Mouse (Mus musculus): ENCODE results near the gene Mon1a.

Mon1a gene

GRCm38 (mm10) chr9:107887804-107888266 is at the start of gene Mon1a:
TSS of gene Mon1a (plus strand) at chr9:107888151.
- peak; percentile 79 to 82 for DNase-seq (ENCODE audit: low read depth in 2 of 2, low spot score in 2 of 2)

- DNase-seq (ENCODE audit: low read depth in 2 of 2, low spot score in 2 of 2): no peak
Observed at GRCm38 (mm10) chr9:107838869-107839268, 49.1 kb upstream of the Mon1a start.

GRCm38 (mm10) chr9:107842709-107843108 is 45.2 kb upstream of the Mon1a start:
- DNase-seq (ENCODE audit: low read depth in 2 of 2, low spot score in 2 of 2): no peak

- no peak for DNase-seq (ENCODE audit: low read depth in 2 of 2, low spot score in 2 of 2)
Observed at GRCm38 (mm10) chr9:107848922-107849321, 39.0 kb upstream of the Mon1a start.

- no peak for DNase-seq (ENCODE audit: low read depth in 2 of 2, low spot score in 2 of 2)
Observed at GRCm38 (mm10) chr9:107858343-107858742, 29.6 kb upstream of the Mon1a start.

- no peak for DNase-seq (ENCODE audit: low read depth in 2 of 2, low spot score in 2 of 2)
Observed at GRCm38 (mm10) chr9:107864493-107864892, 23.5 kb upstream of the Mon1a start.

GRCm38 (mm10) chr9:107866081-107866480 is 21.9 kb upstream of the Mon1a start:
- no peak for DNase-seq (ENCODE audit: low read depth in 2 of 2, low spot score in 2 of 2)

GRCm38 (mm10) chr9:107872350-107873098 is 15.4 kb upstream of the Mon1a start:
- peak; percentile 89 to 90 for DNase-seq (ENCODE audit: low read depth in 2 of 2, low spot score in 2 of 2)

- DNase-seq (ENCODE audit: low read depth in 2 of 2, low spot score in 2 of 2): no peak
Observed at GRCm38 (mm10) chr9:107873137-107873536, 14.8 kb upstream of the Mon1a start, which contains the start of gene Rbm6. TSS of gene Rbm6 (minus strand) at chr9:107873237.

GRCm38 (mm10) chr9:107880411-107880810 is 7.5 kb upstream of the Mon1a start:
- no peak for DNase-seq (ENCODE audit: low read depth in 2 of 2, low spot score in 2 of 2)

- DNase-seq (ENCODE audit: low read depth in 2 of 2, low spot score in 2 of 2): peak in 1 of 2 experiments; percentile 27
Observed at GRCm38 (mm10) chr9:107888267-107888850, 408 bp downstream of the Mon1a start.

GRCm38 (mm10) chr9:107890260-107890659 is 2.3 kb downstream of the Mon1a start:
- no peak for DNase-seq (ENCODE audit: low read depth in 2 of 2, low spot score in 2 of 2)

GRCm38 (mm10) chr9:107891023-107891422 is 3.1 kb downstream of the Mon1a start:
- DNase-seq (ENCODE audit: low read depth in 2 of 2, low spot score in 2 of 2): peak; percentile 18 to 40

- no peak for DNase-seq (ENCODE audit: low read depth in 2 of 2, low spot score in 2 of 2)
Observed at GRCm38 (mm10) chr9:107898563-107898962, 10.6 kb downstream of the Mon1a start.

GRCm38 (mm10) chr9:107899855-107900254 is 11.9 kb downstream of the Mon1a start:
- DNase-seq (ENCODE audit: low read depth in 2 of 2, low spot score in 2 of 2): no peak

- peak in 1 of 2 experiments; percentile 6 for DNase-seq (ENCODE audit: low read depth in 2 of 2, low spot score in 2 of 2)
Observed at GRCm38 (mm10) chr9:107900840-107901626, 13.1 kb downstream of the Mon1a start.

- DNase-seq (ENCODE audit: low read depth in 2 of 2, low spot score in 2 of 2): no peak
Observed at GRCm38 (mm10) chr9:107901627-107901914, 13.6 kb downstream of the Mon1a start.

GRCm38 (mm10) chr9:107904726-107905125 is 16.8 kb downstream of the Mon1a start:
- peak; percentile 79 to 91 for DNase-seq (ENCODE audit: low read depth in 2 of 2, low spot score in 2 of 2)

GRCm38 (mm10) chr9:107906252-107906966 is 18.5 kb downstream of the Mon1a start, which contains the start of gene Mst1r:
TSS of gene Mst1r (plus strand) at chr9:107906873.
- no peak for DNase-seq (ENCODE audit: low read depth in 2 of 2, low spot score in 2 of 2)

- DNase-seq (ENCODE audit: low read depth in 2 of 2, low spot score in 2 of 2): no peak
Observed at GRCm38 (mm10) chr9:107906967-107907800, 19.2 kb downstream of the Mon1a start.
